Mouse (Mus musculus): ENCODE measurements around the gene Cux1.

DNA sequence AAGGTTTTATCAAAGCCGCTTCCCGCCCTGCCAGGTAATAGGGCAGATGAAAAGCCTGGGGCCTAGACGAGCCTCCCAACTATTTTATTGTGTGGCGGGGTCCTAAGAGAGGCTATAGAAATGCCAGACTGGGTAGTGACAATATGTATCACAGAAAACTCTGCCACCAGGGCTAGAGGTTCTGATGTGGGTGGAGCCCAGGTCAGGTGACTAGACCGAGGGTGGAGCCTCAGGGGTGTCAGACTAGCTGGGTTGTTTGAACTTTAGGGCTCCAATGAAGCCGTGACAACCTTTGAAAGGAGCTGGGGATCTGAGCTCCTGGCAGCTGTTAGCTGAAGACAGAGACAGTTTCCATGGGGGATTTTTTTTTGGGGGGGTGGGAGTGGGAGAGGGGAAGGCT is 318.8 kb downstream of the Cux1 start:
- TF ChIP-seq FLI1 (IDR thresholded peaks at IDR 0.05; ENCODE audit: low read length) (no peak), GATA1 (IDR thresholded peaks at IDR 0.05; ENCODE audit: borderline replicate concordance, low read length) (no peak)
